Mouse (Mus musculus) urinary bladder, postnatal 36 days (tissue): Measurements from ENCODE around the gene Ppp1r26.
"Not testable (repeated sequence)": the region's sequence is repeated elsewhere in the genome, so short reads cannot be mapped to it uniquely, and the experiment has no call there.

Experiments
- DNase-seq, 2 experiments: peaks; one replicate each; pipeline ENCODE4 v3.0.0; 2022; ENCODE audit warnings: low spot score in 2 of 2, mixed read lengths in 1 of 2

The Ppp1r26 gene

GRCm38 (mm10) chr2:28445082-28445481 is 1.5 kb upstream of the Ppp1r26 start:
- DNase-seq = no peak

- DNase-seq = no peak
Observed at GRCm38 (mm10) chr2:28446181-28446514, 452 bp upstream of the Ppp1r26 start.

GRCm38 (mm10) chr2:28447315-28447670 is 693 bp downstream of the Ppp1r26 start:
- DNase-seq = no peak

GRCm38 (mm10) chr2:28451663-28452062 is 5.1 kb downstream of the Ppp1r26 start:
- no peak for DNase-seq

- no peak for DNase-seq
Observed at GRCm38 (mm10) chr2:28453539-28453938, 6.9 kb downstream of the Ppp1r26 start.

GRCm38 (mm10) chr2:28456616-28457015 is 10.0 kb downstream of the Ppp1r26 start:
- DNase-seq = no peak

- peak; percentile 16 to 45 for DNase-seq
Observed at GRCm38 (mm10) chr2:28463919-28464318, 17.3 kb downstream of the Ppp1r26 start.

GRCm38 (mm10) chr2:28464919-28465318 is 18.3 kb downstream of the Ppp1r26 start:
- DNase-seq = no peak

- peak; percentile 69 to 79 for DNase-seq
Observed at GRCm38 (mm10) chr2:28465836-28466518, 19.4 kb downstream of the Ppp1r26 start, which contains the start of gene 1700007K13Rik. Gene 1700007K13Rik (minus strand): TSS chr2:28466332.

- DNase-seq = peak; percentile 72 to 81
Observed at GRCm38 (mm10) chr2:28467860-28468485, 21.4 kb downstream of the Ppp1r26 start, which contains the start of gene Mrps2. Gene Mrps2 (plus strand): TSS chr2:28468066.

GRCm38 (mm10) chr2:28468486-28469225 is 22.1 kb downstream of the Ppp1r26 start:
- DNase-seq = no peak

GRCm38 (mm10) chr2:28469461-28469860 is 22.9 kb downstream of the Ppp1r26 start:
- DNase-seq = no peak

- no peak for DNase-seq
Observed at GRCm38 (mm10) chr2:28470591-28470990, 24.0 kb downstream of the Ppp1r26 start.

- not testable (repeated sequence) for DNase-seq
Observed at GRCm38 (mm10) chr2:28472011-28472410, 25.4 kb downstream of the Ppp1r26 start.

GRCm38 (mm10) chr2:28477993-28478392 is 31.4 kb downstream of the Ppp1r26 start:
- not testable (repeated sequence) for DNase-seq

- no peak for DNase-seq
Observed at GRCm38 (mm10) chr2:28479208-28480204, 32.9 kb downstream of the Ppp1r26 start.

GRCm38 (mm10) chr2:28483861-28484260 is 37.3 kb downstream of the Ppp1r26 start:
- DNase-seq = no peak

- no peak for DNase-seq
Observed at GRCm38 (mm10) chr2:28494521-28494920, 47.9 kb downstream of the Ppp1r26 start.

- no peak for DNase-seq
Observed at GRCm38 (mm10) chr2:28495207-28495756, 48.7 kb downstream of the Ppp1r26 start.

GRCm38 (mm10) chr2:28495801-28496595 is 49.4 kb downstream of the Ppp1r26 start:
- DNase-seq = no peak
